Mouse (Mus musculus) limb, embryonic 10.5 days (tissue): ENCODE measurements at regions not wholly inside any gene's neighbourhood (a gene's known extent, or its start where the extent isn't known, plus 50 kb on each side); places are given as distances from the start of the nearest gene placed in this dataset.

Experiments used
- DNase-seq: peaks from one replicate; pipeline ENCODE4 v3.0.0-alpha.2; 2017; ENCODE audit warnings: low spot score
- H3K27ac ChIP-seq: fragments of 300-500 bp; sonication (generic); 2 replicates; pipeline ENCODE4 v1.5.1; 2016; ENCODE audit warnings: mild to moderate bottlenecking
- H3K27me3 ChIP-seq: fragments of 300-500 bp; sonication (generic); 2 replicates; pipeline ENCODE4 v1.6.1; 2016; ENCODE audit warnings: low read depth, mild to moderate bottlenecking; ENCODE audit not compliant: poor library complexity, severe bottlenecking
- H3K36me3 ChIP-seq: fragments of 300-500 bp; sonication (generic); 2 replicates; pipeline ENCODE4 v1.6.1; 2016; ENCODE audit warnings: mild to moderate bottlenecking, moderate library complexity
- H3K4me1 ChIP-seq: fragments of 300-500 bp; sonication (generic); 2 replicates; pipeline ENCODE4 v1.6.1; 2016
- H3K4me3 ChIP-seq: fragments of 300-500 bp; sonication (generic); 2 replicates; pipeline ENCODE4 v1.5.1; 2016; ENCODE audit warnings: mild to moderate bottlenecking, moderate library complexity
- H3K9me3 ChIP-seq: fragments of 300-500 bp; sonication (generic); replicated peaks from 2 replicates; pipeline ENCODE4 v1.6.1; 2016; ENCODE audit warnings: mild to moderate bottlenecking
- WGBS: fragments of 180-500 bp; shearing (Covaris S2); methylation state at CpG from one replicate; pipeline ENCODE4 v1.1.7; 2016; 5-methylcytosine and 5-hydroxymethylcytosine counted together

DNA sequence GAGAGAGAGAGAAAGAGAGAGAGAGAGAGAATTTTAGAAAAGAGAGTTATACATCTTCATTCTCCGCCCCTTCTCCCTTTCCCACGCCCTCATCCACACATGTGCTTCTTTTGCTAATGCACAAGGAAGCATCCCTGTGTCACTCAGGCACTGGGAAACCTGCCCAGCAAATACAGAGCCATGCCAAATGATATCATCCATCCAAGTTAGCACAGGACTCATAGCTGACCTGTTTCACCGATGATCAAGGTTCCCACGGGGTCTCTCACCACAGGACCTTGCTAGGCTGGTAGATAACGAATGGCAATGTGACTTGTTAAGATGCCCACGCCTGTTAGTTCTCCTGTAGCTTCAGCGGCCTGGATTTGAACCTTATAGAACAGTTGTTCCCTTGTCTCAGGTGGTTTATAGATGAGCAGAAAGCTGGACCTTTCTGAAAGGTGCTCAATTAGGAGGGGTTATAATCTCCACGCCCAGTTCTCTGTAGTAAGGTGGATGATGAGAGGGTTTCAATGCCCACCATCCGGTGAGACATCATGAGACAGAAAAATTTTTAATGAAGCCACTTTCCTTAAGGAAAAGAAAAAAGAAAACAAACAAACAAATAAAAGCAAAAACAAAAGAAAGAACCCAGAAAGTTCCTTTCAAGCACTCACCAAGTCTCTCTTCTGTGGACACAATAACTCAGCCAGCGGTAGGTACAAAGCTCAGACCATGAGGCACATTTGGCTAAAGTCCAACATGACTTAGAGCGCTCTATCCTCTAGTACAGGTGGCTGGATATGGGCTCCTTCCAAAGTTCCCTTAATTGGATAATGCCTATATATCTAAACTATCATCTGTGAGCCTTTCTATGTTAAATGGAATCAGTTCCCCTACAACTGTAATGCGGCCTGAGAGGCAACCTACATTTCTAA, 57.1 kb upstream of the Bmp2k start:
- H3K27ac ChIP-seq = no peak overlapping the region
- 86% methylated on average over 12 of the region's 12 CpGs for WGBS
- H3K4me3 ChIP-seq = no peak overlapping the region
- H3K27me3 ChIP-seq = no peaks in the 10 kb centered on the region
- H3K9me3 ChIP-seq = no peaks in the 10 kb centered on the region
- H3K4me1 ChIP-seq = peaks cover 16% of the 10 kb centered on the region
- no peak for DNase-seq
- no peaks in the 10 kb centered on the region for H3K36me3 ChIP-seq

DNA sequence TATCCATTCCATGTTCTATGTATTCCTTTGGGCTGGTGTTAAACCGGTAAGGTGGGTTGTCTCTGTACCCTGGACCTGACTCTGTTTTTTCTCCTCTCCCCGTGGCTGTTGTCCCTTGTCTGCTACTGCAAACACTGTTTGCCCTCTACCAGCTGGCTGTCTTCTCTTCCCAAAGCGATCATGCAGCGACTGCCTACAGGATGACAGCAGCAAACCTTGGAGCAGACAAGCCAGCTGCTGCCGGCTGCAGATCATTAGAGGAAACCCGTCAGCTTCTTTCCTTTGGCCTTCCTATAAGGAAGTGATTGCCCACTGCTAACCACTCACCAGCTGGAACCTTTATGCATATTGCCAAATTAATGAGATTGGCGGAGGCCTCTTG, 56.4 kb upstream of the Bmp2k start:
- no peak for DNase-seq
- H3K27ac ChIP-seq = no peak overlapping the region
- no peak overlapping the region for H3K4me3 ChIP-seq
- no peaks in the 10 kb centered on the region for H3K9me3 ChIP-seq
- WGBS = 50% methylated on average over 7 of the region's 7 CpGs
- peaks cover 16% of the 10 kb centered on the region for H3K4me1 ChIP-seq
- no peaks in the 10 kb centered on the region for H3K27me3 ChIP-seq
- H3K36me3 ChIP-seq = no peaks in the 10 kb centered on the region

DNA sequence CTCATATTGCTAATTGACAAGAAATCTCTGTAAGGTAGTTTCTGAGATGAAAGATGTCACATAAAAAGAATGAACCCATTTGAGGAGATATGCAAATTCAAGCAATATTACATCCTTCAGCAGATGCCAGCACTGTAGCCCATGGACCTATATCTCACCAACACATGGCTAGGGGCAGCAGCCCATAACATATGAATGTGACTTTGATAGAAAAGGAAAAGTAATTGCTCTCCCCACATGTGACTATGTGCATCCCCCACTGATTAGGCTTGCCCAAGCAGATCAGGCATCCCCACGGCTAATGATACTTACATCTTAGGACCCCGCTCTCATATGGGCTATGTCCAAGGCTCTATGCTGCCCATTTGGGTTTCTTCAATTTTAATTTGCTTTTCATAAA, 56.0 kb upstream of the Bmp2k start:
- H3K27ac ChIP-seq = no peak overlapping the region
- no peak for DNase-seq

More for the DNA sequence above, 56.0 kb upstream of the Bmp2k start:
- WGBS = 88% methylated on average over 2 of the region's 2 CpGs
- peaks cover 16% of the 10 kb centered on the region for H3K4me1 ChIP-seq
- H3K9me3 ChIP-seq = no peaks in the 10 kb centered on the region
- no peaks in the 10 kb centered on the region for H3K36me3 ChIP-seq
- no peak overlapping the region for H3K4me3 ChIP-seq
- H3K27me3 ChIP-seq = no peaks in the 10 kb centered on the region
